Mouse (Mus musculus) liver (tissue): ENCODE results near the gene Gm49369.
A peak's percentile ranks its signal among the peaks of the same experiment; 100 is the strongest.
"Not testable (repeated sequence)": the region's sequence is repeated elsewhere in the genome, so short reads cannot be mapped to it uniquely, and the experiment has no call there.

Source experiments
- DNase-seq: peaks from one replicate; pipeline ENCODE4 v3.0.0-alpha.2; 2020; ENCODE audit warnings: mixed read lengths

The Gm49369 gene

GRCm38 (mm10) chr7:142370937-142371336, 11.5 kb downstream of the Gm49369 start:
- DNase-seq = peak; percentile 3

DNA sequence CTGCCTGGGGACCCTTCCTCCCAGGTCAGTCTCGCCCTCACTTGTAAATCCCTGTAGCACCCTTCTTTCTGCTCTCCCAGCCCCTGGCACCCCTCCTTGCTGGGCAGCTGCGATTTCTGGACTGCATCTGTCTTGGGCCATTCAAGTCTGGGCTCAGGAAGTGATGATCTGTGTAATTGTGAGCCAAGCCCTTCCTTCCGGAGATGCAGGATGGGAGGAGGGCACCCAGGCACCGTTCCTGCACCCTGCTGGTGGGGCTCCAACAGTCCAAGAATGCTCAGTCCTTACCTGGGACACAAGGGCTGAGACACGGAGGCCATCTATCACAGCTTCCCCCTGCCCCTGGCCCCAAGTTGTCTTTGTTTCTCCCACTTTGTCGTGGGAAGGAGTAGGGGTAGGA, 12.6 kb downstream of the Gm49369 start:
- DNase-seq = no peak

DNA sequence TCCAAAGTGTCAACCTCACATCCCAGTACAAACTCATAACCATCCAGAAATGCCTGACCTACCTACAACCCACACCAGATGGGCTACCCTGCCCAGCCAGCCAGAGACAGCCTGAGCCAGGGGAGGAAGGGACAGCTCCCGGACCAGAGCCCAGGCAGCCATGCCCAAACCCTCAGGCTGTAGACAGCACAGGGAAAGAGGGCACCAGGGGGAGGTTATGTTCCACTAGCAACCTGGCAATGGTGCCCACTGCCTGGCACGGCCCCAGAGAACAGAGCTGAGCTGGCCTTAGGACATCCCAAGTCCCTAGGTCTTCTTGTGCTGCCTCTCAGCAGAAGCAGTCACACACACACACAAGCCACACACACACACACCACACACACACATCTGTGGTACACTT, 13.6 kb downstream of the Gm49369 start:
- DNase-seq = no peak

DNA sequence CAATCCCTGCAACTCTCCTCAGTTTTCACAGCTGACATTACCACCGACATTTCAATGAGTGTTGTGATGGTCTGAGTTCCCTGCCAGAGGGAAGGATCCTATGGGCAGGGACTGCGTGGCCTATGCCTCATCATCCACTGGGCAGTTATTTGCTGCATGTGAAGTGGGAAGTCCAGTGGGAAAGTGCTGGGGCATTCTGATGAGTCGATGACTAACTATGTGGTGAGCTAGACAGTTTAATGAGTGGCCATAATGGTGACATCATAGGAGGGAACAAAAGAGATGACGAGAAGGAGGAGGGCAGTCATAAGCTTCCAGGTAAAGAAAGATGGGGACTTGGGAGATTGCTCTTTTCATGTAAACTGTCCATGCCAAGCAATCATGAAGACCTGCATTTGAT, 19.4 kb downstream of the Gm49369 start:
- no peak for DNase-seq

- DNase-seq = no peak
Measured at GRCm38 (mm10) chr7:142360743-142361142, 21.7 kb downstream of the Gm49369 start.

GRCm38 (mm10) chr7:142359129-142359528, 23.3 kb downstream of the Gm49369 start:
- DNase-seq = no peak

- DNase-seq = no peak
Measured at GRCm38 (mm10) chr7:142357566-142357965, 24.9 kb downstream of the Gm49369 start.

- peak; percentile 80 for DNase-seq
Measured at GRCm38 (mm10) chr7:142354661-142355233, 27.7 kb downstream of the Gm49369 start.

GRCm38 (mm10) chr7:142353854-142354253, 28.6 kb downstream of the Gm49369 start:
- peak; percentile 80 for DNase-seq

GRCm38 (mm10) chr7:142351569-142351968, 30.9 kb downstream of the Gm49369 start:
- DNase-seq = no peak

DNA sequence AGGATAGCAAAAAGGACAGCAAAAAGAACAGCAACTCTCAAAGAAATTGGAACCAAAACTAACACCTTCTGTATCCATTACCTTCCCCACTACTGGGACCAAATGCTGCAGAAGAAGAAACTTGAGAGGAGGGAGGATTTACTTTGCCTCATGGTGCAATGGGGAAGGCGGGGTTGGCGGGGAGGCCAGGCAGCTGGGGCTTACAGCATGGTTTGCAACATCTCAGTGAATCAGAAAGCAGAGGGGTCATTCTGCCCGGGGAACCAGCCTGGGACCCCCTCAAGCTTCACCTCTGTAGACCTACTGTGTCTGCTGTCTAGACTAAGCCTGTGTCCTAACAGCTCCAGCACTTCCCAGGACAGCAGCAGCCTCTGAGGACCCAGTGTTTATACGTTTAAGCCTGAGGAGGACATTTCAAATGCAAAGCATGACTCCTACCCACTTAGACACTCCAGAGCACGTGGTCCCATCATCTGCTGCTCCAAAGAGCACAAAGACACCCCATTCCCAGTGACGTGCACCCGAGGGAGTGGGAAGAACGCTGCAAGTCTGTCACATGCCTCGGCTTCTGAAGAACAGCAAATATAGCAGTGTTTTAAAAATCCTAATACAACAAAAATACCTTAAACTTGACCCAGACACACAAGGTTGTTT, 33.0 kb downstream of the Gm49369 start:
- no peak for DNase-seq

- peak; percentile 67 for DNase-seq
Measured at GRCm38 (mm10) chr7:142347542-142347941, 34.9 kb downstream of the Gm49369 start.

DNA sequence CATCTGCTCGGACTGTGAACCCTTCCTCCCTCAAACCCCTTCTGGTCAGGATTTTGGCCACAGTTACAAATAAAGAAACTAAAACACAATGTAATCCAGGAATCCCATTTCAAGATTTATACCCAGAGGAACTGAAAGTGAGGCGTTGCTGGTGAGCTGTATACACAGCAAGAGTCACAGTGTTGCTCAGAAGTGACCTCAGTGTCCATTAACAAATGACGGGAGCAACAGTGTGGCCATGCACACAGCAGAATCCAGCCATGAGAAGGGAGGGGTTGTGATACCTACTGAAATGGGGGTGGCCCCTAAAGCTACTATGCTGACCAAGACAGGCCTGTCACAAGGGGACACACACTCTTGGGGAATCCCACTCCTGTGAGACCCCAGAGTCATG, 40.2 kb downstream of the Gm49369 start:
- no peak for DNase-seq

DNA sequence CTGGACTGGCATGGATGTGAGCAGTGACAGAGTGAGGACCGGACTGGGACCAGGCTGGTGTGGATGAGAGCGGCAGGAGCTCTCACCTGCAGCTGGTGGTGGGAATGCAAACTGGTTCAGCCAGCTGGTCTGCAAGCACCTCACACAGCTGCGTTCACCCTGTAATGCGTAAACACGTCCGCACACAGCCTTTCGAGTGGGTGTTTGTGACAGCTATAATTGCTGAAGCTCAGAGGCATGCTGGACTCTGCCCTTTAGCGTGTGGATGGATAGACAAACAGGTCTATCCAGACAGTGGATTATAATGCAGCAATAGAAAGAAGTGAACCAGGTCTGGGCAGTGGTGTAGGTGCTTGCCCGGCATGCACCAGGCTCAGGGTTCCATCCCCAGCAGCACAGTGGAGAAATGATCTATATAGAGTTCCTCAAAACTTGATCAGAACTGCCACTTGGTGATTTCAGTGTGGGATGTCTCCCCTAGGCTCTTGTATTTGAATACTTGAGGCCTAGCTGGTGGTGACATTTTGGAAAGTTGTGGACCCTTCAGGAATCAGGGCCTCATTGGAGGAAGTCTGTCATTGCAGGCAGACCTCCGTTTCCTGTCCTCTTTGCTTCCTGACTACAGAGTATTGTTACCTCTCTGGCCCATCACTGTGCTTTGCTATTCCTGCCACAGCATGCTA, 40.8 kb downstream of the Gm49369 start:
- no peak for DNase-seq

- peak; percentile 54 for DNase-seq
Measured at GRCm38 (mm10) chr7:142340269-142340970, 42.0 kb downstream of the Gm49369 start.

GRCm38 (mm10) chr7:142335151-142335550, 47.3 kb downstream of the Gm49369 start:
- no peak for DNase-seq

- peak; percentile 92 for DNase-seq
Measured at GRCm38 (mm10) chr7:142334246-142334645, 48.2 kb downstream of the Gm49369 start.

DNA sequence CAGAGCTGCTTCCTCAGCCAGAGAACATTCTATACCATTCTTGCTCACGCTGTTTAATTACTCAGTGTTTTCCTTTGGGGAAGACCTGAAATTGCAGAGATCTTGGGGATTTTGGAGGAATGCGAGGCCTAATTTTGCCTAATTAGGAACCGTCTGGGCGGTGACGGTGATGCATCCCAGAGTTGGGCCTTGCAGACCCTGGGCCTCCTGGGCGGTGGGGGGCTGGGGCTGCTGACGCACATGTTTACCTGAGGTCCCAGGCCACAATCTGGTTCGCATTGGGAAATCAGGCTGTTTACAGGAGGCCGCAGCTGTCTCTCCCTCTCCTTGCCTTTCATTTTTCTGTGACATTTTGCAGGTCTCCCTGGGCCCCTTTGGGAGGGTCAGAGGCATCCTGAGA, 49.7 kb downstream of the Gm49369 start:
- not testable (repeated sequence) for DNase-seq

DNA sequence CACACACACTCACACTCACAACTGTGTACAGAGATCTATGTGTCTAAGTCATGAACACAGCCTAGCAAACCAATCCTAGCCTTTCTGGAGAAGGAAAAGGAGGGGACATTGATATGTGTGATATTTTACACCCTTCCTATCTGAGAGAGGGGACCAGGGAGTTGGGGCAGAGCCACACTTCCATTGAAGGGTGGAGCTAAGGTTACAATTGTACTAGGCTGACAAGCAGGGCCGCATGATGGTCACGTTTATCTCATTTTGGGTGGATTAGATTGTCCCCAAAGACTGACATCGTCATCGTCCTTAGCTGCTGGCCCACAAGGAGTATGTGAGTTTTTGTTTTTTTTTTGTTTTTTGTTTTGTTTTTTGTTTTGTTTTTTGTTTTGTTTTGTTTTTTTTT, 51.2 kb downstream of the Gm49369 start:
- no peak for DNase-seq

- DNase-seq = peak; percentile 54
Measured at GRCm38 (mm10) chr7:142330271-142330724, 52.2 kb downstream of the Gm49369 start.

DNA sequence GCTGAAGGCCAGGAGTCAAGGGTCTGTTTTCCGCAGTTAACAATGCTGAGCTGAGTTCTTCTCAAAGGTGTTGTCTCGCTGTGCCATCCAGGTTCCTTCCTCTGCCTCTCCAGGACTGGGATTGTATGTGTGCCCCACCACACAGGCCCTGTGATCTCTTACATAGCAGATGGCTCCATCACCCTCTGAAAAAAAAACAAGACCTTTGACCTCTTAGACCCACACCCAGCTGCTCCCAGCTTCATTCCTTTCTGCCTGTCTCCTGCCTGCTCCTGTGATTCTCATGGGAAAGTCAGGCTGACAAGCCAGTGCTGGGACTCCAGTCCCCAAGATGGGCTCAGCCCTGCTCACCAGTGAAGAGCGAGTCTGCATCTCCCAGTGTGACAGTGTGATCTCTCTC, 54.0 kb downstream of the Gm49369 start:
- DNase-seq = no peak

- DNase-seq = no peak
Measured at GRCm38 (mm10) chr7:142326714-142327445, 55.6 kb downstream of the Gm49369 start.
